Mouse (Mus musculus) MEL (cell line): Measurements from ENCODE around the gene Gm38392. TPM values are rescaled to one million over a fixed set of nuclear protein-coding genes. Genes with fewer than 3 reads are reported as not detected.

Source experiments
- DNase-seq: peaks from one replicate; pipeline ENCODE4 v3.0.0; 2011; ENCODE audit warnings: low read depth, low spot score
- H3K27ac ChIP-seq: 2 replicates; pipeline ENCODE4 v1.5.1; 2012; ENCODE audit warnings: low read depth, mild to moderate bottlenecking, control low read depth, low read length, moderate library complexity; ENCODE audit not compliant: control insufficient read depth
- H3K27me3 ChIP-seq, 2 experiments: fragments of 150-350 bp in 1 of 2; sonication (generic) in 1 of 2; 2 replicates each; pipeline ENCODE4 v1.6.1; 2012; ENCODE audit warnings: low read length in 2 of 2, mild to moderate bottlenecking in 2 of 2, improper control_type of control experiment in 1 of 2, moderate library complexity in 1 of 2; ENCODE audit not compliant: insufficient read depth in 2 of 2, control insufficient read depth in 1 of 2
- H3K36me3 ChIP-seq, 2 experiments: 2 replicates each; pipeline ENCODE4 v1.6.1; 2012 to 2014; ENCODE audit warnings: low read length in 2 of 2, improper control_type of control experiment in 1 of 2, inconsistent platforms in 1 of 2, mild to moderate bottlenecking in 1 of 2; ENCODE audit not compliant: insufficient read depth in 2 of 2, control insufficient read depth in 1 of 2
- H3K4me1 ChIP-seq, 2 experiments: fragments of 150-350 bp in 1 of 2; sonication (generic) in 1 of 2; 2 replicates each; pipeline ENCODE4 v1.6.1; 2012; ENCODE audit warnings: low read length in 2 of 2, improper control_type of control experiment in 1 of 2, mild to moderate bottlenecking in 1 of 2; ENCODE audit not compliant: insufficient read depth in 2 of 2, control insufficient read depth in 1 of 2
- H3K4me3 ChIP-seq, 2 experiments: fragments of 150-350 bp in 1 of 2; sonication (generic) in 1 of 2; 2 replicates each; pipeline ENCODE4 v1.5.1; 2012; ENCODE audit warnings: low read depth in 2 of 2, low read length in 2 of 2, mild to moderate bottlenecking in 2 of 2, moderate library complexity in 2 of 2, control low read depth in 1 of 2, improper control_type of control experiment in 1 of 2; ENCODE audit not compliant: control insufficient read depth in 1 of 2, insufficient read depth in 1 of 2
- H3K79me2 ChIP-seq: 2 replicates; pipeline ENCODE4 v1.6.1; 2012; ENCODE audit warnings: mild to moderate bottlenecking, low read length, moderate library complexity; ENCODE audit not compliant: control insufficient read depth, poor library complexity, insufficient read depth
- H3K9ac ChIP-seq: 2 replicates; pipeline ENCODE4 v1.6.1; 2012; ENCODE audit warnings: low read depth, mild to moderate bottlenecking, control low read depth, low read length, moderate library complexity; ENCODE audit not compliant: control insufficient read depth, poor library complexity, severe bottlenecking
- H3K9me3 ChIP-seq: fragments of 150-350 bp; sonication (generic); replicated peaks from 2 replicates; pipeline ENCODE4 v1.6.1; 2012; ENCODE audit warnings: mild to moderate bottlenecking, low read length, improper control_type of control experiment, moderate library complexity; ENCODE audit not compliant: insufficient read depth
- CHD2 ChIP-seq: IDR thresholded peaks from 2 replicates; pipeline ENCODE4 v1.6.1; 2011; ENCODE audit warnings: low read length, improper control_type of control experiment
- ELF1 ChIP-seq: IDR thresholded peaks from 2 replicates; pipeline ENCODE4 v1.6.1; 2014; ENCODE audit warnings: low read depth, mild to moderate bottlenecking, inconsistent platforms, low read length, improper control_type of control experiment, moderate library complexity
- EP300 ChIP-seq, 2 experiments: IDR thresholded peaks; 2 replicates each; pipeline ENCODE4 v1.6.1; 2011; ENCODE audit warnings: improper control_type of control experiment in 2 of 2, low read length in 2 of 2, low read depth in 1 of 2, mild to moderate bottlenecking in 1 of 2
- GABPA ChIP-seq: IDR thresholded peaks from 2 replicates; pipeline ENCODE4 v1.6.1; 2012; ENCODE audit warnings: low read depth, mild to moderate bottlenecking, inconsistent platforms, low read length, improper control_type of control experiment, moderate library complexity
- GATA1 ChIP-seq: IDR thresholded peaks from 2 replicates; pipeline ENCODE4 v1.6.1; 2011; ENCODE audit warnings: low read depth, low read length, improper control_type of control experiment
- HCFC1 ChIP-seq: IDR thresholded peaks from 2 replicates; pipeline ENCODE4 v1.6.1; 2012; ENCODE audit warnings: low read depth, mild to moderate bottlenecking, inconsistent platforms, low read length, improper control_type of control experiment, moderate library complexity
- KAT2A ChIP-seq: conservative IDR thresholded peaks from 2 replicates; pipeline ENCODE4 v1.6.1; 2012; ENCODE audit warnings: low read depth, low read length, improper control_type of control experiment, inconsistent platforms
- MAX ChIP-seq: IDR thresholded peaks from 2 replicates; pipeline ENCODE4 v1.6.1; 2011; ENCODE audit warnings: low read length, improper control_type of control experiment
- MAZ ChIP-seq: IDR thresholded peaks from 2 replicates; pipeline ENCODE4 v1.6.1; 2012; ENCODE audit warnings: low read depth, mild to moderate bottlenecking, inconsistent platforms, low read length, improper control_type of control experiment
- MYB ChIP-seq: IDR thresholded peaks from 2 replicates; pipeline ENCODE4 v1.6.1; 2011; ENCODE audit warnings: mild to moderate bottlenecking, low read depth, low read length, improper control_type of control experiment
- NRF1 ChIP-seq: IDR thresholded peaks from 2 replicates; pipeline ENCODE4 v1.6.1; 2014; ENCODE audit warnings: low read depth, mild to moderate bottlenecking, inconsistent platforms, low read length, improper control_type of control experiment, moderate library complexity; ENCODE audit not compliant: poor library complexity, insufficient read depth, severe bottlenecking
- POLR2AphosphoS2 ChIP-seq: IDR thresholded peaks from 2 replicates; pipeline ENCODE4 v1.6.1; 2011; ENCODE audit warnings: low read length, improper control_type of control experiment
- POLR2AphosphoS5 ChIP-seq: IDR thresholded peaks from 2 replicates; pipeline ENCODE4 v1.6.1; 2012; ENCODE audit warnings: low read depth, borderline replicate concordance, mild to moderate bottlenecking, inconsistent platforms, low read length, moderate library complexity, mixed read lengths
- RAD21 ChIP-seq: IDR thresholded peaks from 2 replicates; pipeline ENCODE4 v1.6.1; 2011; ENCODE audit warnings: mild to moderate bottlenecking, low read depth, low read length, improper control_type of control experiment
- RCOR1 ChIP-seq: IDR thresholded peaks from 2 replicates; pipeline ENCODE4 v1.6.1; 2012; ENCODE audit warnings: low read depth, mild to moderate bottlenecking, inconsistent platforms, low read length, improper control_type of control experiment
- SIN3A ChIP-seq: IDR thresholded peaks from 2 replicates; pipeline ENCODE4 v1.6.1; 2012; ENCODE audit warnings: low read length, improper control_type of control experiment, inconsistent platforms
- TAL1 ChIP-seq: IDR thresholded peaks from 2 replicates; pipeline ENCODE4 v1.6.1; 2012; ENCODE audit warnings: mild to moderate bottlenecking, inconsistent platforms, low read length, moderate library complexity, mixed read lengths
- TBP ChIP-seq: IDR thresholded peaks from 2 replicates; pipeline ENCODE4 v1.8.0; 2011; ENCODE audit warnings: low read depth, low read length, improper control_type of control experiment
- TCF12 ChIP-seq: IDR thresholded peaks from 2 replicates; pipeline ENCODE4 v1.6.1; 2014; ENCODE audit warnings: low read depth, mild to moderate bottlenecking, inconsistent platforms, low read length, improper control_type of control experiment, moderate library complexity
- ZKSCAN1 ChIP-seq: IDR thresholded peaks from 2 replicates; pipeline ENCODE4 v1.6.1; 2012; ENCODE audit warnings: low read depth, mild to moderate bottlenecking, inconsistent platforms, low read length, improper control_type of control experiment, moderate library complexity
- ZNF384 ChIP-seq: IDR thresholded peaks from 2 replicates; pipeline ENCODE4 v1.6.1; 2012; ENCODE audit warnings: low read depth, mild to moderate bottlenecking, inconsistent platforms, low read length, improper control_type of control experiment
- polyA plus RNA-seq, 2 experiments: library from polyadenylated mRNA; stranded (reverse) in 1 of 2; unstranded in 1 of 2; fragments of >175 nt in 1 of 2; fragments of >200 nt in 1 of 2; gene quantifications; 2 replicates each; pipeline versions ENCODE4 v1.2.1 to v1.2.4; 2012; ENCODE audit warnings: low replicate concordance in 2 of 2, low read depth in 1 of 2; ENCODE audit not compliant: insufficient read length in 2 of 2, insufficient read depth in 1 of 2, missing spikeins in 1 of 2
- total RNA-seq: library from RNA; depleted of rRNA; stranded (reverse); fragments of 300-350 nt; gene quantifications from 2 replicates; pipeline ENCODE4 v1.2.3, GENCODE M21; 2012

Gm38392 gene
- total and polyA plus RNA-seq, 3 experiments = 0.69 to 0.84 TPM; not detected in 1

GRCm38 (mm10) chr3:88255950-88256349 lies 31.1 kb downstream of the Gm38392 start:
- H3K4me1 ChIP-seq = no peaks in the 10 kb centered on the region
- H3K4me3 ChIP-seq = no peak overlapping the region
- TF ChIP-seq ELF1 (no peak), NRF1 (no peak), TAL1 (no peak), RAD21 (no peak), EP300 (IDR thresholded peaks at IDR 0.05; ENCODE audit: low read depth in 1 of 2, low read length in 2 of 2) (no peak)
- no peaks in the 10 kb centered on the region for H3K79me2 ChIP-seq
- H3K9me3 ChIP-seq = no peaks in the 10 kb centered on the region
- no peak overlapping the region for H3K9ac ChIP-seq
- H3K36me3 ChIP-seq = no peaks in the 10 kb centered on the region
- H3K27me3 ChIP-seq = peaks cover 49 to 50% of the 10 kb centered on the region in 2 experiments
- DNase-seq = no peak
- no peak overlapping the region for H3K27ac ChIP-seq

- Histone ChIP-seq H3K9ac (no peak within 1 kb of the TSS), H3K27ac (no peak within 1 kb of the TSS)
Observed at GRCm38 (mm10) chr3:88254268-88254926, 32.6 kb downstream of the Gm38392 start, which contains the start of gene Rhbg. Gene Rhbg (minus strand): TSS chr3:88254709.

GRCm38 (mm10) chr3:88252739-88253138 lies 34.3 kb downstream of the Gm38392 start:
- no peak for TF ChIP-seq POLR2AphosphoS2
- no peak for TF ChIP-seq RAD21
- TF ChIP-seq SIN3A = no peak
- no peak for TF ChIP-seq TCF12
- no peak for TF ChIP-seq TBP
- no peak for TF ChIP-seq POLR2AphosphoS5
- no peak for TF ChIP-seq RCOR1
- no peak for TF ChIP-seq ZNF384
- no peak for TF ChIP-seq ZKSCAN1
- TF ChIP-seq GABPA = no peak
- TF ChIP-seq CHD2 = no peak
- Histone ChIP-seq H3K9me3 (no peaks in the 10 kb centered on the region), H3K27me3 (peaks cover 48 to 49% of the 10 kb centered on the region in 2 experiments), H3K79me2 (no peaks in the 10 kb centered on the region), H3K4me1 (no peaks in the 10 kb centered on the region), H3K4me3 (no peak overlapping the region), H3K36me3 (no peaks in the 10 kb centered on the region), H3K9ac (no peak overlapping the region), H3K27ac (no peak overlapping the region)
- no peak for DNase-seq

More at GRCm38 (mm10) chr3:88254268-88254926, 32.6 kb downstream of the Gm38392 start, which contains the start of gene Rhbg:
- Histone ChIP-seq H3K9me3 (no peaks in the 10 kb centered on the region), H3K36me3 (no peaks in the 10 kb centered on the region), H3K79me2 (no peaks in the 10 kb centered on the region), H3K4me3 (no peak within 1 kb of the TSS), H3K4me1 (no peaks in the 10 kb centered on the region), H3K27me3 (peaks cover 48 to 51% of the 10 kb centered on the region in 2 experiments)
- no peak for DNase-seq
- TF ChIP-seq EP300 (IDR thresholded peaks at IDR 0.05; ENCODE audit: low read depth in 1 of 2, low read length in 2 of 2) (no peak), SIN3A (no peak), POLR2AphosphoS5 (no peak), MYB (no peak), MAZ (no peak), MAX (no peak), KAT2A (no peak), HCFC1 (no peak), GATA1 (no peak), CHD2 (no peak)
